Mouse (Mus musculus) liver, adult 2 months (tissue): ENCODE data around the gene Tnfrsf1b.

Experiments used
- CTCF ChIP-seq: fragments of 200-500 bp; IDR thresholded peaks from 2 replicates; pipeline ENCODE4 v1.5.1; 2011; ENCODE audit warnings: low read depth, low read length, control low read depth
- POLR2A ChIP-seq: fragments of 200-500 bp; IDR thresholded peaks from 2 replicates; pipeline ENCODE4 v1.6.1; 2011; ENCODE audit warnings: low read length, control low read depth; ENCODE audit not compliant: insufficient read depth; ENCODE audit errors: extremely low read depth

GRCm38 (mm10) chr4:145231732-145232131, 14.9 kb downstream of the Tnfrsf1b start:
- TF ChIP-seq CTCF (no peak), POLR2A (no peak)
